Mouse (Mus musculus): ENCODE data around the gene Capzb.

DNA sequence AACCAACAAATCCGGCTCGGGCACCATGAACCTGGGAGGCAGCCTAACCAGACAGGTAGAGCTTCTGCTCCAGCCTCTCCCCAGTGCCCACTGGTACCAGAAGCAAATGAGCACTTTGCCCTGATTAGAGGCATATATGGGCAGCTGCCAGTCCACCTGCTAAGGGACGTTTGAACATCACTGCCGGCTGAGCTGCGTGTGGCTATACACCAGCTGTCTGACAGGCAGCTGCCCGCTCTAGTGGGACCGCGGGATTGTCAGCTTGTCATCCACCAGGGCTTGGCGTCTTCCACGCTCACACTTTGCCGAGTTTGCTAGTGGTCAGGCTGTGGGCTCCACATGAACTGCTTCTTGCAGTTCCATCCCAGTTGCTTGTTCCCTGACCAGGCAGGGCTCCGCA, 87.8 kb downstream of the Capzb start:
- TF ChIP-seq POLR2A (IDR thresholded peaks at IDR 0.05; ENCODE audit: control insufficient read depth in 1 of 2, insufficient read depth in 1 of 2, low read depth in 1 of 2, low read length in 2 of 2, poor library complexity in 1 of 2), result no peak
- TF ChIP-seq POLR2AphosphoS5 (IDR thresholded peaks at IDR 0.05; ENCODE audit: borderline replicate concordance, low read depth, low read length), result no peak
- no peak for TF ChIP-seq KAT2A (conservative IDR thresholded peaks at IDR 0.05; ENCODE audit: low read depth, low read length)
- no peak for TF ChIP-seq MXI1 (IDR thresholded peaks at IDR 0.05; ENCODE audit: low read depth, low read length)
- no peak for TF ChIP-seq CTCF (IDR thresholded peaks at IDR 0.05 in 2 of 3, conservative IDR thresholded peaks at IDR 0.05 in 1 of 3; ENCODE audit: control insufficient read depth in 1 of 3, insufficient read depth in 1 of 3, low read depth in 2 of 3, low read length in 3 of 3, poor library complexity in 1 of 3, severe bottlenecking in 1 of 3)
- no peak for TF ChIP-seq EP300 (IDR thresholded peaks at IDR 0.05; ENCODE audit: low read depth in 1 of 2, low read length in 2 of 2)
- no peak for TF ChIP-seq MAX (IDR thresholded peaks at IDR 0.05; ENCODE audit: low read length)
- TF ChIP-seq MAFK (IDR thresholded peaks at IDR 0.05; ENCODE audit: borderline replicate concordance, low read depth, low read length), result no peak
- no peak for TF ChIP-seq RCOR1 (IDR thresholded peaks at IDR 0.05; ENCODE audit: low read depth, low read length)
- no peak for TF ChIP-seq ETS1 (IDR thresholded peaks at IDR 0.05; ENCODE audit: low read depth, low read length)
- TF ChIP-seq MAZ (IDR thresholded peaks at IDR 0.05; ENCODE audit: low read depth, low read length), result no peak
